Mouse (Mus musculus) midbrain, postnatal 0 days (tissue): ENCODE data around the gene Ccnb2. TPM values are rescaled to one million over a fixed set of nuclear protein-coding genes. Genes with fewer than 3 reads are reported as not detected.
A peak's percentile ranks its signal among the peaks of the same experiment; 100 is the strongest.

Experiments
- ATAC-seq: fragments of 200-750 bp; cut with Nextera tagmentation; 2 replicates; pipeline ENCODE4 v1.8.0; 2017; ENCODE audit warnings: moderate number of reproducible peaks, mild to moderate bottlenecking, moderate TSS enrichment, moderate library complexity; ENCODE audit not compliant: low FRiP score
- DNase-seq: peaks from one replicate; pipeline ENCODE4 v3.0.0-alpha.2; 2015; ENCODE audit warnings: low spot score
- H3K27ac ChIP-seq: fragments of 300-500 bp; sonication (generic); 2 replicates; pipeline ENCODE4 v1.5.1; 2014; ENCODE audit warnings: low read depth, mild to moderate bottlenecking, low read length, mixed read lengths
- H3K27me3 ChIP-seq: fragments of 300-500 bp; sonication (generic); 2 replicates; pipeline ENCODE4 v1.6.1; 2014; ENCODE audit warnings: low read length, control low read depth, mixed read lengths; ENCODE audit not compliant: insufficient read depth
- H3K36me3 ChIP-seq: fragments of 300-500 bp; sonication (generic); 2 replicates; pipeline ENCODE4 v1.6.1; 2014; ENCODE audit warnings: low read length, control low read depth, mixed read lengths; ENCODE audit not compliant: insufficient read depth
- H3K4me1 ChIP-seq: fragments of 300-500 bp; sonication (generic); 2 replicates; pipeline ENCODE4 v1.6.1; 2014; ENCODE audit warnings: mild to moderate bottlenecking, control low read depth, antibody characterized with exemption, low read length, mixed read lengths; ENCODE audit not compliant: insufficient read depth
- H3K4me2 ChIP-seq: fragments of 300-500 bp; sonication (generic); 2 replicates; pipeline ENCODE4 v1.6.1; 2014; ENCODE audit warnings: low read depth, mild to moderate bottlenecking, low read length, mixed read lengths; ENCODE audit not compliant: poor library complexity, severe bottlenecking
- H3K4me3 ChIP-seq: fragments of 300-500 bp; sonication (generic); 2 replicates; pipeline ENCODE4 v1.5.1; 2014; ENCODE audit warnings: low read depth, mild to moderate bottlenecking, low read length, moderate library complexity
- H3K9ac ChIP-seq: fragments of 300-500 bp; sonication (generic); replicated peaks from 2 replicates; pipeline ENCODE4 v1.6.1; 2014; ENCODE audit warnings: mild to moderate bottlenecking, low read length, moderate library complexity, mixed read lengths; ENCODE audit not compliant: poor library complexity, severe bottlenecking
- H3K9me3 ChIP-seq: fragments of 300-500 bp; sonication (generic); 2 replicates; pipeline ENCODE4 v1.6.1; 2016; ENCODE audit warnings: low read length, control low read depth
- CTCF ChIP-seq: IDR thresholded peaks from 2 replicates; pipeline ENCODE4 v1.5.1; 2016; ENCODE audit warnings: antibody characterized with exemption, mild to moderate bottlenecking
- WGBS: fragments of 180-500 bp; shearing (Covaris S2); extraction: QIAGEN DNeasy Blood & Tissue Kit; methylation state at CpG from one replicate; pipeline ENCODE4 v1.1.7; 2014; 5-methylcytosine and 5-hydroxymethylcytosine counted together
- polyA plus RNA-seq: library from polyadenylated mRNA; unstranded; fragments of >200 nt; fragmentation: Nextera tagmentation; extraction: Ambion mirVana; gene quantifications from 2 replicates; pipeline ENCODE4 v1.2.1, GENCODE M21; 2015
- total RNA-seq: library from RNA; depleted of rRNA; stranded (reverse); fragments of >200 nt; gene quantifications from 2 replicates; pipeline ENCODE4 v1.2.3, GENCODE M21; 2014

Gene Ccnb2
- total and polyA plus RNA-seq, 2 experiments from 2014 or later = 8.6 to 10.9 TPM

GRCm38 (mm10) chr9:70401937-70402539, 19.3 kb downstream of the Ccnb2 start:
- Histone ChIP-seq H3K4me2 (no peak overlapping the region), H3K9ac (no peak overlapping the region), H3K27me3 (no peaks in the 10 kb centered on the region), H3K4me3 (no peak overlapping the region), H3K9me3 (no peaks in the 10 kb centered on the region), H3K36me3 (no peaks in the 10 kb centered on the region), H3K4me1 (no peaks in the 10 kb centered on the region), H3K27ac (no peak overlapping the region)
- DNase-seq (peak; percentile 21), ATAC-seq (no peak)
- 71% methylated on average over 8 of the region's 8 CpGs for WGBS
- no peak for TF ChIP-seq CTCF

- H3K9me3 ChIP-seq = no peaks in the 10 kb centered on the region
- H3K4me2 ChIP-seq = no peak overlapping the region
- H3K27ac ChIP-seq = no peak overlapping the region
- no peaks in the 10 kb centered on the region for H3K4me1 ChIP-seq
- ATAC-seq = no peak
- H3K27me3 ChIP-seq = no peaks in the 10 kb centered on the region
- no peak overlapping the region for H3K9ac ChIP-seq
- TF ChIP-seq CTCF = no peak
- 82% methylated on average over 2 of the region's 2 CpGs for WGBS
- no peaks in the 10 kb centered on the region for H3K36me3 ChIP-seq
- no peak overlapping the region for H3K4me3 ChIP-seq
- no peak for DNase-seq
Observed at GRCm38 (mm10) chr9:70396083-70396482, 25.3 kb downstream of the Ccnb2 start.

GRCm38 (mm10) chr9:70395617-70396016, 25.7 kb downstream of the Ccnb2 start:
- H3K9me3 ChIP-seq = no peaks in the 10 kb centered on the region
- no peaks in the 10 kb centered on the region for H3K36me3 ChIP-seq
- 81% methylated on average over 12 of the region's 12 CpGs for WGBS
- H3K4me1 ChIP-seq = no peaks in the 10 kb centered on the region
- H3K9ac ChIP-seq = no peak overlapping the region
- no peak overlapping the region for H3K4me3 ChIP-seq
- DNase-seq = no peak
- no peak for ATAC-seq
- no peaks in the 10 kb centered on the region for H3K27me3 ChIP-seq
- no peak overlapping the region for H3K27ac ChIP-seq
- peak; percentile 20; the same call in 1 of the 2 replicates for TF ChIP-seq CTCF
- H3K4me2 ChIP-seq = no peak overlapping the region

- Histone ChIP-seq H3K4me2 (no peak overlapping the region), H3K4me1 (no peaks in the 10 kb centered on the region), H3K36me3 (no peaks in the 10 kb centered on the region), H3K27me3 (no peaks in the 10 kb centered on the region), H3K9me3 (no peaks in the 10 kb centered on the region), H3K27ac (no peak overlapping the region), H3K4me3 (no peak overlapping the region), H3K9ac (no peak overlapping the region)
- TF ChIP-seq CTCF = peak; percentile 87
- DNase-seq (peak; percentile 93), ATAC-seq (0 out of 2 replicates have a peak, but pooled peaks have one; percentile 16)
- 23% methylated on average over 6 of the region's 6 CpGs for WGBS
Observed at GRCm38 (mm10) chr9:70392563-70392907, 28.8 kb downstream of the Ccnb2 start.

- ATAC-seq = no peak
Observed at GRCm38 (mm10) chr9:70391660-70392562, 29.4 kb downstream of the Ccnb2 start.

GRCm38 (mm10) chr9:70391042-70391441, 30.3 kb downstream of the Ccnb2 start:
- DNase-seq = no peak
- Histone ChIP-seq H3K4me3 (no peak overlapping the region), H3K9me3 (no peaks in the 10 kb centered on the region), H3K27me3 (no peaks in the 10 kb centered on the region), H3K27ac (no peak overlapping the region), H3K4me2 (no peak overlapping the region), H3K36me3 (no peaks in the 10 kb centered on the region), H3K4me1 (no peaks in the 10 kb centered on the region), H3K9ac (no peak overlapping the region)
- no peak for ATAC-seq
- WGBS = 86% methylated on average over 5 of the region's 5 CpGs
- TF ChIP-seq CTCF = no peak

More at GRCm38 (mm10) chr9:70391660-70392562, 29.4 kb downstream of the Ccnb2 start:
- WGBS = 83% methylated on average over 12 of the region's 12 CpGs
- TF ChIP-seq CTCF = no peak
- DNase-seq = no peak
- H3K4me1 ChIP-seq = no peaks in the 10 kb centered on the region
- no peaks in the 10 kb centered on the region for H3K9me3 ChIP-seq
- H3K9ac ChIP-seq = no peak overlapping the region
- H3K4me2 ChIP-seq = no peak overlapping the region
- no peak overlapping the region for H3K27ac ChIP-seq
- H3K4me3 ChIP-seq = no peak overlapping the region
- H3K36me3 ChIP-seq = no peaks in the 10 kb centered on the region
- no peaks in the 10 kb centered on the region for H3K27me3 ChIP-seq
